Mouse (Mus musculus) MEL (cell line): ENCODE data around the gene Safb. TPM values are rescaled to one million over a fixed set of nuclear protein-coding genes. Genes with fewer than 3 reads are reported as not detected.
A peak's percentile ranks its signal among the peaks of the same experiment; 100 is the strongest.
"Not testable (repeated sequence)": the region's sequence is repeated elsewhere in the genome, so short reads cannot be mapped to it uniquely, and the experiment has no call there.

Experiments
- DNase-seq: peaks from one replicate; pipeline ENCODE4 v3.0.0; 2011; ENCODE audit warnings: low read depth, low spot score
- H3K27ac ChIP-seq: 2 replicates; pipeline ENCODE4 v1.5.1; 2012; ENCODE audit warnings: low read depth, mild to moderate bottlenecking, control low read depth, low read length, moderate library complexity; ENCODE audit not compliant: control insufficient read depth
- H3K27me3 ChIP-seq, 2 experiments: fragments of 150-350 bp in 1 of 2; sonication (generic) in 1 of 2; 2 replicates each; pipeline ENCODE4 v1.6.1; 2012; ENCODE audit warnings: low read length in 2 of 2, mild to moderate bottlenecking in 2 of 2, improper control_type of control experiment in 1 of 2, moderate library complexity in 1 of 2; ENCODE audit not compliant: insufficient read depth in 2 of 2, control insufficient read depth in 1 of 2
- H3K36me3 ChIP-seq, 2 experiments: 2 replicates each; pipeline ENCODE4 v1.6.1; 2012 to 2014; ENCODE audit warnings: low read length in 2 of 2, improper control_type of control experiment in 1 of 2, inconsistent platforms in 1 of 2, mild to moderate bottlenecking in 1 of 2; ENCODE audit not compliant: insufficient read depth in 2 of 2, control insufficient read depth in 1 of 2
- H3K4me1 ChIP-seq, 2 experiments: fragments of 150-350 bp in 1 of 2; sonication (generic) in 1 of 2; 2 replicates each; pipeline ENCODE4 v1.6.1; 2012; ENCODE audit warnings: low read length in 2 of 2, improper control_type of control experiment in 1 of 2, mild to moderate bottlenecking in 1 of 2; ENCODE audit not compliant: insufficient read depth in 2 of 2, control insufficient read depth in 1 of 2
- H3K4me3 ChIP-seq, 2 experiments: fragments of 150-350 bp in 1 of 2; sonication (generic) in 1 of 2; 2 replicates each; pipeline ENCODE4 v1.5.1; 2012; ENCODE audit warnings: low read depth in 2 of 2, low read length in 2 of 2, mild to moderate bottlenecking in 2 of 2, moderate library complexity in 2 of 2, control low read depth in 1 of 2, improper control_type of control experiment in 1 of 2; ENCODE audit not compliant: control insufficient read depth in 1 of 2, insufficient read depth in 1 of 2
- H3K79me2 ChIP-seq: 2 replicates; pipeline ENCODE4 v1.6.1; 2012; ENCODE audit warnings: mild to moderate bottlenecking, low read length, moderate library complexity; ENCODE audit not compliant: control insufficient read depth, poor library complexity, insufficient read depth
- H3K9ac ChIP-seq: 2 replicates; pipeline ENCODE4 v1.6.1; 2012; ENCODE audit warnings: low read depth, mild to moderate bottlenecking, control low read depth, low read length, moderate library complexity; ENCODE audit not compliant: control insufficient read depth, poor library complexity, severe bottlenecking
- H3K9me3 ChIP-seq: fragments of 150-350 bp; sonication (generic); replicated peaks from 2 replicates; pipeline ENCODE4 v1.6.1; 2012; ENCODE audit warnings: mild to moderate bottlenecking, low read length, improper control_type of control experiment, moderate library complexity; ENCODE audit not compliant: insufficient read depth
- CHD1 ChIP-seq: IDR thresholded peaks from 2 replicates; pipeline ENCODE4 v1.6.1; 2012; ENCODE audit warnings: low read depth, mild to moderate bottlenecking, inconsistent platforms, low read length, improper control_type of control experiment
- CHD2 ChIP-seq: IDR thresholded peaks from 2 replicates; pipeline ENCODE4 v1.6.1; 2011; ENCODE audit warnings: low read length, improper control_type of control experiment
- E2F4 ChIP-seq: IDR thresholded peaks from 2 replicates; pipeline ENCODE4 v1.6.1; 2011; ENCODE audit warnings: low read depth, low read length, improper control_type of control experiment, borderline replicate concordance
- EP300 ChIP-seq, 2 experiments: IDR thresholded peaks; 2 replicates each; pipeline ENCODE4 v1.6.1; 2011; ENCODE audit warnings: improper control_type of control experiment in 2 of 2, low read length in 2 of 2, low read depth in 1 of 2, mild to moderate bottlenecking in 1 of 2
- ETS1 ChIP-seq: IDR thresholded peaks from 2 replicates; pipeline ENCODE4 v1.6.1; 2012; ENCODE audit warnings: low read depth, mild to moderate bottlenecking, inconsistent platforms, low read length, improper control_type of control experiment, moderate library complexity
- MAX ChIP-seq: IDR thresholded peaks from 2 replicates; pipeline ENCODE4 v1.6.1; 2011; ENCODE audit warnings: low read length, improper control_type of control experiment
- MXI1 ChIP-seq: IDR thresholded peaks from 2 replicates; pipeline ENCODE4 v1.6.1; 2011; ENCODE audit warnings: mild to moderate bottlenecking, low read depth, low read length, improper control_type of control experiment
- MYC ChIP-seq: IDR thresholded peaks from 2 replicates; pipeline ENCODE4 v1.6.1; 2011; ENCODE audit warnings: low read depth, mild to moderate bottlenecking, low read length, improper control_type of control experiment, moderate library complexity
- NELFE ChIP-seq: IDR thresholded peaks from 2 replicates; pipeline ENCODE4 v1.6.1; 2011; ENCODE audit warnings: low read depth, low read length, improper control_type of control experiment
- POLR2A ChIP-seq, 2 experiments: IDR thresholded peaks; 2 replicates each; pipeline ENCODE4 v1.6.1; 2011 to 2012; ENCODE audit warnings: low read length in 2 of 2, mild to moderate bottlenecking in 2 of 2, control low read depth in 1 of 2, improper control_type of control experiment in 1 of 2, low read depth in 1 of 2, moderate library complexity in 1 of 2; ENCODE audit not compliant: control insufficient read depth in 1 of 2, insufficient read depth in 1 of 2, poor library complexity in 1 of 2
- POLR2AphosphoS2 ChIP-seq: IDR thresholded peaks from 2 replicates; pipeline ENCODE4 v1.6.1; 2011; ENCODE audit warnings: low read length, improper control_type of control experiment
- POLR2AphosphoS5 ChIP-seq: IDR thresholded peaks from 2 replicates; pipeline ENCODE4 v1.6.1; 2012; ENCODE audit warnings: low read depth, borderline replicate concordance, mild to moderate bottlenecking, inconsistent platforms, low read length, moderate library complexity, mixed read lengths
- SIN3A ChIP-seq: IDR thresholded peaks from 2 replicates; pipeline ENCODE4 v1.6.1; 2012; ENCODE audit warnings: low read length, improper control_type of control experiment, inconsistent platforms
- SMC3 ChIP-seq: IDR thresholded peaks from 2 replicates; pipeline ENCODE4 v1.6.1; 2011; ENCODE audit warnings: low read depth, low read length, improper control_type of control experiment
- ZKSCAN1 ChIP-seq: IDR thresholded peaks from 2 replicates; pipeline ENCODE4 v1.6.1; 2012; ENCODE audit warnings: low read depth, mild to moderate bottlenecking, inconsistent platforms, low read length, improper control_type of control experiment, moderate library complexity
- polyA plus RNA-seq, 2 experiments: library from polyadenylated mRNA; stranded (reverse) in 1 of 2; unstranded in 1 of 2; fragments of >175 nt in 1 of 2; fragments of >200 nt in 1 of 2; gene quantifications; 2 replicates each; pipeline versions ENCODE4 v1.2.1 to v1.2.4; 2012; ENCODE audit warnings: low replicate concordance in 2 of 2, low read depth in 1 of 2; ENCODE audit not compliant: insufficient read length in 2 of 2, insufficient read depth in 1 of 2, missing spikeins in 1 of 2
- total RNA-seq: library from RNA; depleted of rRNA; stranded (reverse); fragments of 300-350 nt; gene quantifications from 2 replicates; pipeline ENCODE4 v1.2.3, GENCODE M21; 2012

The Safb gene
- total and polyA plus RNA-seq, 3 experiments = 87.3 to 203 TPM; not detected in 1

DNA sequence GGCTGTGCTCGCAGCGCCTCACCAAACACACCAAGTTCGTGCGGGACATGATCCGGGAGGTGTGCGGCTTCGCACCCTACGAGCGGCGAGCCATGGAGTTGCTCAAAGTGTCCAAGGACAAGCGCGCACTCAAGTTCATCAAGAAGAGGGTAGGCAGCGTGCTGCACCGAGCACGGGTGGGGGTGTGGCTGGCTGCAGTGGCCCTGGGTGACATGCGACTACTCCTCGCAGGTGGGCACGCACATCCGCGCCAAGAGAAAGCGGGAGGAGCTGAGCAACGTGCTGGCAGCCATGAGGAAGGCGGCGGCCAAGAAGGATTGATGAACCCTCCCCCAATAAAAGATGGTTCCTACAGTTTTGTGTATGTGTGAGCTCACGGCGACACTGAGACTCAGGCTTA is 29.3 kb downstream of the Safb start:
- H3K36me3 ChIP-seq, H3K27me3 ChIP-seq, H3K9me3 ChIP-seq: not testable (repeated sequence)
- Histone ChIP-seq H3K4me3 (peak overlapping the region; percentile 66 to 68), H3K27ac (peak overlapping the region; percentile 65), H3K9ac (peak overlapping the region; percentile 77), H3K4me1 (peaks cover 0 to 13% of the 10 kb centered on the region in 2 experiments; a peak in 2 of 4 replicates), H3K79me2 (peaks cover 27% of the 10 kb centered on the region)
- peak; percentile 73 for DNase-seq
- TF ChIP-seq MXI1 = peak; percentile 63; the same call in 1 of the 2 replicates
- 0 out of 2 replicates have a peak, but pooled peaks have one; percentile 32 for TF ChIP-seq POLR2AphosphoS5
- peak; percentile 43; the same call in 1 of the 2 replicates for TF ChIP-seq MAX
- TF ChIP-seq NELFE = peak; percentile 58; the same call in 1 of the 2 replicates
- peak; percentile 54; the same call in 1 of the 2 replicates for TF ChIP-seq MYC

DNA sequence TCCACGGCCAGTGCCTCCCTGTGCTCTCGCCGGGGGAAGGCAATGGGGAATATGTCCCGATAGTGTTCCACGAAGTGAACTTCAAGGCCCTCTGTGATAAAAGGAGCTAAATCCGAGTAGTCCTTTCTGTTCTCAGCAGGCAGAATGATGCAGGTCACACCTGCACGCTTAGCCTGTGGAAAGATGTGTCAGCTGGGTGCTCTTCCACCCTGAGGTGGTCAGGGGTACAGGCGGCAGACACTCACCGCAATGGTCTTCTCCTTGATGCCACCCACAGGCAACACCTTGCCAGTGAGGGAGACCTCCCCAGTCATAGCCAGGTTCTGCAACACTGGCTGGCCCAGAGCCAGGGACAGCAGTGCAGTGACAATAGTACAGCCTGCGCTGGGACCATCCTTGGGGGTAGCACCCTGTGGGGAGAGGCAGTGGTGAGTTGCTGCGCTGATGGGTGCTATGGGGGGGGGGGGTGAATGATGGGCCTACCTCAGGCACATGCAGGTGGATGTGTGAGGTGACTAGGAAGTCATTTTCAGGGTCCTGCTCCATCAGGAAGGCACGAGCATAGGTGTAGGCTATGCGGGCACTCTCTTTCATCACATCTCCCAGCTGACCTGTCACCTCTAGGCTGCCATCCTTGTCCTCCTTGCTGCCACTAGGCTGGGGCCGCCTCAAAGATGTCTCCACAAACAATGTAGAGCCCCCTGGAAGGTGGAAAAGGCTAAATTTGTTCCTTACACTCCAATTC is 29.9 kb downstream of the Safb start:
- Histone ChIP-seq H3K4me1 (peaks cover 0 to 13% of the 10 kb centered on the region in 2 experiments; a peak in 2 of 4 replicates), H3K4me3 (peak overlapping the region; percentile 66 to 68), H3K9ac (peak overlapping the region; percentile 77), H3K36me3 (peaks cover 3 to 5% of the 10 kb centered on the region in 2 experiments; a peak in 3 of 4 replicates), H3K27me3 (no peaks in the 10 kb centered on the region), H3K27ac (peak overlapping the region; percentile 65), H3K9me3 (no peaks in the 10 kb centered on the region), H3K79me2 (peaks cover 22% of the 10 kb centered on the region)
- TF ChIP-seq POLR2AphosphoS5 = peak; percentile 21; the same call in 1 of the 2 replicates
- peak; percentile 8; the same call in 1 of the 2 replicates for TF ChIP-seq SMC3
- peak; percentile 99 for TF ChIP-seq POLR2AphosphoS2
- TF ChIP-seq POLR2A (IDR thresholded peaks at IDR 0.05; ENCODE audit: control insufficient read depth in 1 of 2, insufficient read depth in 1 of 2, low read depth in 1 of 2, low read length in 2 of 2, poor library complexity in 1 of 2) = peak in 1 of 2 experiments; percentile 68; a peak in 1 of 4 replicates
- TF ChIP-seq CHD2 = peak; percentile 6; the same call in 1 of the 2 replicates
- TF ChIP-seq ETS1 = no peak
- TF ChIP-seq MXI1 = 0 out of 2 replicates have a peak, but pooled peaks have one; percentile 14
- 0 out of 2 replicates have a peak, but pooled peaks have one; percentile 33 for TF ChIP-seq SIN3A
- TF ChIP-seq CHD1 = 0 out of 2 replicates have a peak, but pooled peaks have one; percentile 38
- no peak for TF ChIP-seq ZKSCAN1
- TF ChIP-seq E2F4 = no peak
- TF ChIP-seq EP300 (IDR thresholded peaks at IDR 0.05; ENCODE audit: low read depth in 1 of 2, low read length in 2 of 2) = peak in 1 of 2 experiments; percentile 14; a peak in 1 of 4 replicates
- peak; percentile 78 for DNase-seq
